Mouse (Mus musculus) T-cell, adult 2 months (primary cell): ENCODE results near the gene Mum1.

Experiments
- DNase-seq: peaks from one replicate; pipeline ENCODE4 v3.0.0; 2022; ENCODE audit warnings: low spot score

Gene Mum1

DNA sequence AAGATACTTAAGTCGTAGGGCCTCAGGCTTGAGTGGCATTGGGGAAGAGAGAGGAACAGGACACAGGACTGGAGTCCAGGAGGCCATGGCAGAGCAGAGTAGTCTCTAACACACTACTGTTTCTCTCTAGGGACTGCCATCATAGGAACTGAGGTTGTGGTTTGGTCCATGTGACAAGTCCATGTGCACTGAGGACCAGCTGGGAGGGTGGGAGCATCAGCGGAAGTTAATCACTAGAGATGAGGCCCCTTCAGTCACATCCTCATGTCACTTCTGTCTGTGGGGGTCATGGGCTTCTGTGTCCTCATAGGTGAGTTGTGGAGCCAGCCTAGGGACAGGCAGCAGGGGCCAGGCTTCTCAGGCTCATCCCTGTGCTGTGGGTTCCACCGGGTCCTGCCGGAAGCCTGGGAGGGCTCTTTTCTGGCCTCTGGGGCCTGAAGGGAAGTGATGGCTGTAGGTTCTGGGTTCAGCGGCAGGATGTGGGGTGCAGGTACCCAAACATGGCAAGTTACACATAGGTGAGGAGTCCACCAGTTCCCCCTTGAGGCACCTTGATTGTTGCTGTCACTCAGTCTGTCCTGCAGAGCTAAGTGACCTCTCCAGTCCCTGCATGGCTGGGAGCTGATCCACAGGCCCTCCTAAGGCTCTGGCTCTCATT lies 45.1 kb downstream of the Mum1 start:
- DNase-seq = peak; percentile 46

DNA sequence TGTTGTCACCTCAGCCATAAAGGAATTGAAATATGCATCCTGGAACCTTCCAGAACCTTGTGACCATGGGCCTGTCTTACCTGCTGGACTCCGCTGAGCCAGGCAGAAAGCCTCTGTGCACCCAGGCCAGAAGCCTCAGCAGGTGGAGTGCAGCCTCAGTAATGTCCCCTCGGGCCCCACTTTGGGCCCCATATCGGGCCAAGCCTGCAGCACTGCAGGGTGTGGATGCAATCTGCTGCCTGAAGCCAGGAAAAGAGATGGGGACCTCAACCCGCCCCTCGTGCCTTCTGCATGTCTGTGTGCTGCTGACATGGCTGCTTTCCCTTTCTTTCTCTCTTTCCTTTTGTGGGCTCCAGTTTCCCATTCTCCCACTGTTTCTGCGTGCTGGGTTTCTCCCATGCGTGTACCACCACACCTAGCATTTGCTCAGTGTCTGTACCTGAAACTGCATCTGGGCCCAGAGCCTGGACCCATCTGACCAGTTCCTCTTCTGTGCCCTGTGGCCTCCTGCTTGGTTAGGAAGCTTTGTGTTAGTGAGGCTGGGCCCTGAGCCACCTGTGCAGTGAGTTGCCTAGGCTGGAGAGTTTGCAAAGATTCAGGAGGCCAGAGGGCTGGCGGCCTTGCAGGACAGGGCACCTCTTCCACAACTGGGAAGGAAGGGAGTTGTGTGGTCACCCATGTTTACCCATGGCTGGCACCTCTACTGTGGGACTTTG lies 45.8 kb downstream of the Mum1 start:
- no peak for DNase-seq

DNA sequence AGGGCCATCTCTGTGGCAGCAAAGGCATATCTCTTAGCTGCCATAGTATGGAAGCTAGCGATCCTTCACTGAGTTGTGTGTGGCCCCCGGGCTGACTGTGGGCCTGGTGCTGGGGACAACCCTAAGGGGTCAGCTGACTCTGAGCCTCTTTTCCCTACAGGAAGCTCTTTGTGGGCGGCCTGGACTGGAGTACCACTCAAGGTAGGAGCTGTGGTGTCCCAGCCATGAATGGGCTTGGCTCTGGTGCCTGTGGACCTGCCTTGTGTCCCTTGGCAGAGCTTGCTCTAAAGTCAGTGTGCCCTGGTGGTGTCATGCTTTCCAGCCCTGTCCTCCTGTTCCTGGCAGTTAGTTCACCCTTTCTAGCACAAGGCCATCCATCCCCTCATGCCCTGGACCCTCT lies 47.6 kb downstream of the Mum1 start:
- DNase-seq = no peak

DNA sequence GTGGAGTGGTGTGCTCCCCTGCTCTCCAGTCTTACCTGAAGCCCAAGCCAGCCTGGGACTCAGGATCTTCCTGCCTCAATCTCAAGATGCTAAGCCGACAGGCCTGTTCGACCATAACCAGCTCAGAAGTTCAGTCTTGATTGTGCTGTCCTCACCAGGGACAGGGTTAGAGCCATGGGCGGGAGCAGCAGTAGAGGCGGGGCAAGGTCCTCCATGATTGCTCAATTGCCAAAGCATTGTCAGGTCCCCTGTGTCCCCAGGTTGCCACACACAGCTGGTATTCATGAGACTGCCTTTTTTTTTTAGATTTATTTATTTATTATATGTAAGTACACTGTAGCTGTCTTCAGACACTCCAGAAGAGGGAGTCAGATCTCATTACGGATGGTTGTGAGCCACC lies 50.0 kb downstream of the Mum1 start:
- DNase-seq = no peak

DNA sequence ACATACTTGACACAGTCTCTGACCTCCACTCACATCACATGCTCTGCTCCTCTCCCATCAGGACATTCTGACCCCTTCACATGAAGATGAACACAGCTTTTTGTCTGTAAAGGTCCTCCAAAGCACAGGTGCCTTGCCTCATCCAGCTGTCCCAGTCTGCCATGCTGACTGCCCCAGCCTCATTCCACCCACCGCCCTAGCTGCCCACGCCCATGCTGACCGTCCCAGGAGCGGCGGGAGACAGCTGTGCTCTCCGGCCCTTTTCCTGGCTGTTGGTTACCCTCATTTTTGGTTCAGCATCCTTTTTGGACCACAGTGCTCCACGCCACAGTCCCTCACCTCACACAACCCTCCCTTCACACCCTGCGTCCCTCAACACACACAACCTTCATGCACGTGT lies 52.2 kb downstream of the Mum1 start:
- DNase-seq = no peak

DNA sequence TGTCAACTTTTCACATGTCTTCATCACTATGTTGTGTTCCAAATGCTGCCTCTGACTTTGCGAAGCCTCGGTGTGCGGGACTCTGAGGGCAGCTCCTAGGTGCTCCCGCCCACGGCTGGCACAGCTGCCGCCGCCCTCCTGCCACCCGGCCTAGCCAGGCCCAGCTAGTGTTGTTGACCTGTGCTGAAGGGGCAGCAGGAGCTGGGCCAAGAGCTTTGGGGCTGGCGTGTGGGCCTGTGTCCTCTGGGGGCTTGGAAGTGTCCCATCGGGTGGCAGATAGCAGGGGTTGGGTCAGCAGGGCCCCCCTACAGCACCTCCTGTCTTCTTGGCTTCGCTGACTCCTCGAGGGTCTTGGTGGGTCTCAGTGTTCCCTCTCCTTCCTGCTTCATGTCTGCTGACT lies 53.0 kb downstream of the Mum1 start:
- no peak for DNase-seq

DNA sequence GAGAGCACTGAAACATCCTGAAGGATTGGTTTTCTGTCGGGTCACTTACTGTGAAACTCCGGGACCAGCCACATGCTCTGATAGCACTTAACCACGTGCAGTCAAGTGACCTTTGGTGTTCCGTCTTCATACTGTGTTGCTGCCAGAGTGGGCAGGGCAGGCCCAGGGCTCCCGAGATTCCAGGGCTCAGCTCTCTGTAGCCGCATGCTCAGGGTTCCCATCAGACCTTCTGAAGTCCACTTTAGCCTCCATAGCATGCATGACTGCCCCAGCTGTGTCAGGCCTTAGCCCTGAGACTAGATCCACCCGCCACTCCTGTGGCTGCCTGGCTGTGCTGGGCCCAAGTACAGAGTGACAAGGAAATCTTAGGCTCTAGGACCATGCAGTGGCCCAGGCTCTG lies 55.1 kb downstream of the Mum1 start:
- no peak for DNase-seq

DNA sequence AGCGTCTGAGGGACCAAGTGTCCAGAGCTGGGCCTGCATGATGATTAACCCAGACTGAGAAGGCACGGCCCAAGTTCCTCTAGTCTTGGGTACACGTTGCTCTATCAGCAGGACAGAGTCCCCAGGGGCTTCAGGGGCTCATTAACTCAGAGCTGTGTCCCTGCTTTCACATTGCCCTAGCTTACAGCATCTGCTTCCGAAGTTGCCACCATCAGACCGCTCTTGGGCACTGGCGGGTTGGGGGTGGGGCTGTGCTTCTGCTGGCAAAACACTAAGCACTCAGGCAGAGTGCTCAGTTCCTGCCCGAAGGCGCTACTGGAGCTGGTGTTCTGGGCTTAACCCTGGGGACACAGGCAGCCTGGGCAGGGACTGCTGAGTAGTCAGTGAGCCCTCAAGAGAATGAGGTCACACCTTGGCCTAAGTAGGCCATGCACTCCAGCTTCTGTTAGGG lies 55.7 kb downstream of the Mum1 start:
- DNase-seq = no peak

DNA sequence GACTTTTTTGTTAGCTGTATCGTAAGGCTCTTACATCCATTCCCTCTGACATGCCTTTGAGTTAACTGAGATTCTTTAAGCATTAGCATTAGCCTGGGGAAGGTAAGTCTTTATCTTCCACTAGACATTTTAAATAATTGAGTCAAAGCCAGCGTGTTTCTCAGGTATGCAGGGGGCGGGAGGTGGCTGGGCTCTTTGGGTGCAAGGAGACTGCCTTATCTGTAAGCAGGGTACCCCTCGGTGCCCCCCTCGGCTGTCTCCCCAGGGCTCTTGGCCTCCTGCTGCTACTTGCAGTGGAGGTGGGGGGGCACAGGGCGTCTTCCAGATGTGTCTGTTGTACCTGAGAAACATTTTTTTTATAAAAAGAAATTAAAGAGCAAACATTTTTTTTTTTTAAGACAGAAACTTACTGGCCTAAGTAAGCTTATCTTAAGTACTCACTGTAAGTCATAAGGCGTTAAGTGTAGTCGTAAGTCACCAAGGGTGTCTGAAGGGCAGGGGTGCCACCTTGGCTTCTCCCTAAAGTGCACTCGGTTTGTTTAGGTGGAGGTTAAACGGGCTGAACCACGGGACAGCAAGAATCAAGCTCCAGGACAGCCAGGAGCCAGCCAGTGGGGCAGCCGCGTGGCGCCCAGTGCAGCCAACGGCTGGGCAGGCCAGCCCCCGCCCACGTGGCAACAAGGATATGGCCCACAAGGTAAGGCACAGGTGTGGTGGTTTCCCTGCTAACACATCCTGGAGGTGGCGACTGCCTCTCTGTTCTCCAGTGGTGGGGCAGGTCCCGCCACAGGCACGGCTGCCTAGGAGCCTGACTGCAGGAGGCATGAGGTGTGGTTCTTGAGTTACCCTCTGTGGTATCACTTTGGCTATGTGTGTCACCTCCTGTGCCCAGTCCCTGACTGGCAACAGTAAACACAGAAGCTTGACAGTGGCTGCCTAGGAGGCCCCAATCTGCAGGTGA lies 56.5 kb downstream of the Mum1 start:
- DNase-seq = no peak

DNA sequence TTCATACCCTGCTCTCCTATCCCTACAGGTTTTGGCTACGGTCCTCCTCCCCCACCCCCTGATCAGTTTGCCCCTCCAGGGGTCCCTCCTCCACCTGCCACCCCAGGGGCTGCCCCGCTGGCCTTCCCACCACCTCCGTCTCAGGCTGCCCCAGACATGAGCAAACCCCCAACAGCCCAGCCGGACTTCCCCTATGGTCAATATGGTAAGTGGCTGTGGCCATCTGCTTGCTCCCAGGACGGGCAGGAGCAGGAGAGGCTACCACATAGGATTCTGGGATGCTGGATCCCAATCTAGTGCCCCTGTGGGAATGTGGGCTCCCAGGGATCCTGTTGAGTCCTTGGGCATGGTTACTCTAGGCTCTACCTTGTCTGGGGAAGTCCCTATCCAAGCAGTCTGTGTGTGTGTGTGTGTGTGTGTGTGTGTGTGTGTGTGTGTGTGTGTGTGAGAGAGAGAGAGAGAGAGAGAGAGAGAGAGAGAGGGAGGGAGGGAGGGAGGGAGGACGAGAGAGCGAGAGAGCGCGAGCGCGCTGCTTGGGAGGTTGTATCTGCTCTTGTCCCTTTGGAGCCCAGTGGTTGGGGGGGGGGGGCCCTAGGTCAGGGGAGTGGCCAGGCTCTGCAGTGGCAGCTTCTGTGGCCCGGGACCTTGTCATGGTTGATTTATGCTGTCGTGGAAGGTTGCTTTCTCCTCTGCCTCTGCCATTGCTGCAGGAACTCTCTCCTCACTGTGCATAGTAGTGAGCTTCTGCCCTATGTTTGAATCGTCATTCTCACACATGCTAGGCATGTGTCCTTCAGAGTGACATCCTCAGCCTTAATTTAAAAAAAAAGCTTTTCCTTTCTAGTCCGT lies 59.2 kb downstream of the Mum1 start:
- no peak for DNase-seq

DNA sequence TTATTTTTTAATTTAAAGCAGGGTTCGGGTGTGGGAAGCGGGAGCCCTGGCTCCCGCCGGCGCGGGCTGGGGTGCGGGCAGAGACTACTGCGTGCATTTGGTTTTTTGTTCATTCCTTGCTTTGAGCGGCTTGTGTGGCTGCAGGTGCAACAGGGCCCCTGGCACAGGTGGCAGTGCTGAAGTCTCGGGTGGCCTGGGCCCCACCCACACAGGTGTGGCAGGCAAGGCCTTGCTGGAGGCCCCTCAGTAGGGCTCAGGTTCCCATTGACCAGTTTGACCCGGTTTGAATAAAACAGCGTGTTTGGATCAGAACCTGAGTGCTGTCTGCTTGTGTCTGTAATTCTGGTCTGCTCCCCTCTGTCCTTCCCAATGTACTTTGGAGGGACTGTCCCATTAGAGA lies 61.9 kb downstream of the Mum1 start:
- no peak for DNase-seq

DNA sequence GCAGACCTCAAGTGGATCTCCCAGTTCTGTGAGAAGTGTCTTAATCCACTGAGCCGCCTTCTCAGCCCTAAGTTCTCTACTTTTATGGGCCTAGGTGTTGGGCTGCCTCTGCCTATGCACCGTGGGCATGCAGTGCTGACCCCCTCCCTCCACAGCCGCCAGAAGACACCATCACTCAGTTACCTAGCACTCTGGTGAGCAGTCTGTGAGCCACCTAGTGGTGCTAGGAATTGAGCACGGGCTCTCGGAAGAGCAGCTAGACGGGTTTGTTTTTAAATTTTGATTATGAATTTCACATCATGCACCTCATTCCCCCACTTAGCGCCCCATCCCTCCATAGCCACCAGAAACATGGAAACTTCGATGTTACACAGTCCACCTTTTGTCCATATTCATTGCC lies 62.4 kb downstream of the Mum1 start:
- DNase-seq = no peak

DNA sequence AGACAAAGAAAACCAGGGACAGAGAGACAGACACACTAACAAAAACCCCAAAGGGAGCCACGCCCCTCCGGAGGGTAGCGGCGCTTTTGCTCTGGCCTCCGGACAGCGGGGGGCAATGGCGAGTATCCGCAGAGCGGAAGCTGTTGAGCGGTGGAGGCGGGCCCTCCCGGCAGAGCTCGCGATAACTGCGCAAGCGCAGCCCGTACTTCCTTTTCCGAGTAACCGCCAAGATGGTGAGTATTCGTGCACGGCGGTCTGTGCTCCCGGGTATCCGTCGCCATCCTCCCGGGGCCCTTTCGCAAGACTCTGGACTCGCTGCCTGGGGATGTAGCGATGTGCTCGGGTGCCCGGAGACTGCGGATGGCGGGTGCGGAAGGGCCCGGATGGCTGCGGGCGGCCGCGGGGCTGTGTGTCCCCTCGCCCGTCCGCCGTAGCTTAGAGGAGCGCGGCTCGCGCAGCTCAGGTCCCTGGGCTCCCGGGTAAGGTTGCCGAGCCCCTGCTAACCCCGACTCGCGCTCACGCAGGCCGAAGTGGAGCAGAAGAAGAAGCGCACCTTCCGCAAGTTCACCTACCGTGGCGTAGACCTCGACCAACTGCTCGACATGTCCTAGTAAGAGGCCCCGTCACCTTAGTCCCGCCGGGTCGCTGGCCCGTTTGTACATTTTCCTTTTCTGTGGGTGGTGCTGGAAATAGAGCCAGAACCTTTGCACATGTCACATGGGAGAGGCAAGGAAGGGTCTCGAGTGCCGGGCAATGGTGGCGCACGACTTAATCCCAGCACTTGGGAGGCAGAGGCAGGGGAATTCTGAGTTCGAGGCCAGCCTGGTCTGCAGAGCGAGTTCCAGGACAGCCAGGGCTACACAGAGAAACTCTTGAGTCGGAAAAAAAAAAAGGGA lies 66.3 kb downstream of the Mum1 start, which contains the start of gene Rps15:
Rps15 (plus strand) TSS at position 203 of the 896 bp plus-strand sequence.
- DNase-seq = peak; percentile 96

DNA sequence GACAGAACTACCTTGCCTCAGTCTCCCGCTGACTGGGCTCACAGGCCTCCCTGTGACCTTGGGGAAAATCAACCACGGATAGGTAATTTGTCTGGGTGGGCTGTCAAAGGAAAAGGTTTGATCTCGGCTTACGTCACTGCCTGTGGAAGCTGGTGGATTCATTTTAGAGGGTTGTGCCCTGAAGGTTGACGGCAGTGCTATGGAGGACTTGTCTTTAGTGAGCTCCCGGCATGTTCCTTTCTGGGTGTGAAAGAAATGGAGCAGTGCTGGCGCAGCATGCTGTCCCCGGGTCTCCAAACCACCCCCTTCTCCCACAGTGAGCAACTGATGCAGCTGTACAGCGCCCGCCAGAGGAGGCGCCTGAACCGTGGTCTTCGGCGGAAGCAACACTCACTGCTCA lies 67.1 kb downstream of the Mum1 start:
- DNase-seq = peak; percentile 31
